Mouse (Mus musculus): ENCODE results near the gene Imp3.

DNA sequence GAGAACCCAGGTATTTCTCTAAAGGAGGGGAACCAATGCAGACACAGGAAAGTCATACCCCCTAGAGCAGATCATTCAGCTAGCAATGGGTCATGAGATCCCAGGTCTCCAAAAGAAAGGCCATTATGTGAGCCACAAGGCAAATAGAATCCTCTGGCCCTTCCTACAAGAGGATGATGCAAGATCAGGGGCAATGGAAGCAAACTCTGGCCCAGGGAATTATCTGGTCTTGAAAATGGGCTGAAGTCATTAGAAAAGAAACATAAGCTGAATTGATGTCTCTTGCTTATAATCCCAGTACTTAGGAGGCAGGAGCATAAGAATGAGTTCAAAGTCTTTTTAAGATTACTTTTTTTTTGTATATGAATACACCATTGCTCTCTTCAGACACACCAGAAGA, 37.2 kb upstream of the Imp3 start:
- TF ChIP-seq CTCF (IDR thresholded peaks at IDR 0.05; ENCODE audit: low read depth, low read length) (no peak), POLR2A (IDR thresholded peaks at IDR 0.05; ENCODE audit: insufficient read depth, low read length) (no peak)

Measured in ES-Bruce4 (cell line).